Mouse (Mus musculus) forebrain, embryonic 16.5 days (tissue): Measurements from ENCODE around the gene Ddx60. TPM values are rescaled to one million over a fixed set of nuclear protein-coding genes. Genes with fewer than 3 reads are reported as not detected.
A peak's percentile ranks its signal among the peaks of the same experiment; 100 is the strongest.

Source experiments
- ATAC-seq: fragments of 200-750 bp; cut with Nextera tagmentation; 2 replicates; pipeline ENCODE4 v1.8.0; 2017; ENCODE audit warnings: mild to moderate bottlenecking, moderate library complexity
- H3K27ac ChIP-seq: fragments of 300-500 bp; sonication (generic); 2 replicates; pipeline ENCODE4 v1.5.1; 2014; ENCODE audit warnings: low read length, control low read depth
- H3K27me3 ChIP-seq: fragments of 300-500 bp; sonication (generic); replicated peaks from 2 replicates; pipeline ENCODE4 v1.6.1; 2014; ENCODE audit warnings: low read length; ENCODE audit not compliant: control insufficient read depth, insufficient read depth
- H3K36me3 ChIP-seq: fragments of 300-500 bp; sonication (generic); 2 replicates; pipeline ENCODE4 v1.6.1; 2014; ENCODE audit not compliant: control insufficient read depth, insufficient read depth
- H3K4me1 ChIP-seq: fragments of 300-500 bp; sonication (generic); replicated peaks from 2 replicates; pipeline ENCODE4 v1.6.1; 2014; ENCODE audit warnings: low read length; ENCODE audit not compliant: control insufficient read depth, insufficient read depth
- H3K4me2 ChIP-seq: fragments of 300-500 bp; sonication (generic); 2 replicates; pipeline ENCODE4 v1.6.1; 2014; ENCODE audit warnings: mild to moderate bottlenecking, low read length, control low read depth
- H3K4me3 ChIP-seq: fragments of 300-500 bp; sonication (generic); replicated peaks from 2 replicates; pipeline ENCODE4 v1.5.1; 2014; ENCODE audit warnings: mild to moderate bottlenecking, low read length, control low read depth
- H3K9ac ChIP-seq: fragments of 300-500 bp; sonication (generic); replicated peaks from 2 replicates; pipeline ENCODE4 v1.6.1; 2014; ENCODE audit warnings: low read depth, low read length, control low read depth
- H3K9me3 ChIP-seq: fragments of 300-500 bp; sonication (generic); 2 replicates; pipeline ENCODE4 v1.6.1; 2016; ENCODE audit warnings: low read length; ENCODE audit not compliant: control insufficient read depth
- WGBS: fragments of 180-500 bp; shearing (Covaris S2); extraction: QIAGEN DNeasy Blood & Tissue Kit; methylation state at CpG from one replicate; pipeline ENCODE4 v1.1.7; 2014; 5-methylcytosine and 5-hydroxymethylcytosine counted together
- polyA plus RNA-seq: library from polyadenylated mRNA; unstranded; fragments of >200 nt; fragmentation: Nextera tagmentation; extraction: Ambion mirVana; gene quantifications from 2 replicates; pipeline ENCODE4 v1.2.1, GENCODE M21; 2015

Gene Ddx60
- 0.11 and 0.33 TPM in 2 replicates for polyA plus RNA-seq

DNA sequence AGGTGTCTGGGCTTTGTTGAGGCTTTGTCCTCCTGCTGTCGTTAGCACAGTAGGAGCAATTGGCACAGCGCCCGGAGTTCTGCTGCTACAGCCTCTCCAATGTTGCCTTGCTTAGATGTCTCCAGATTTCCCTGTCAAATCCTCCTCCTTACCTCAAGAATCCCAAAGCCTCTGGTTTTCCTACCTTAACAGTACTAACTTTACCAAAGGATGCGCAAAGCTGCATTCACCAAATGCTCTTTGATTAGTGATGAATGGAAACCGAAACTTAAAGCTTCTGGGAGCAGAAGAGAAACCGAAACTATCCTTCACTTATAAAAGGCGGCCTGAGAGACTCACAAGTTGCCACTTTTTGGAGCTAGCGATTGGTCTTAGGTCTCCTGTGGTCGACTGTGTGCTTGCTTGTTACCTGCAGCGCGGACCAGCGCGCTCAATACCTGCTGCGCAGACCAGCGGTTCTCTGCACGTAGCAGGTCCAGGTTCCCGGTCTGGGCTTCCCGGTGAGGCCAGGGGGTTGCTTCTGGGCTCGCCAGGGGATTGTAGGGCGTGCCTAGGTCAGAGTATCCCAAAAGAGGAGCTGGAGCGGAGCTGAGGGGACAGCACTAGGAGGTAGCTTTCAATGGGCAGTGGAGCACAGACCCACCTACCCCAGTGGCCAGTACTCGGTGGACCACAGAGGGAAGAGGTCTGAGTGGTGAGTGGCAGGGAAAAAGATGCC, at the start of gene Ddx60:
Gene Ddx60, plus strand, starts transcription at position 311 of the 718 bp plus-strand sequence.
- ATAC-seq, result peak; percentile 78
- Histone ChIP-seq H3K27ac (no peak within 1 kb of the TSS), H3K9ac (peak within 1 kb of the TSS; percentile 44), H3K4me2 (peak within 1 kb of the TSS; percentile 59), H3K4me3 (peak within 1 kb of the TSS; percentile 53), H3K9me3 (no peaks in the 10 kb centered on the region), H3K4me1 (peaks cover 7% of the 10 kb centered on the region), H3K27me3 (no peaks in the 10 kb centered on the region), H3K36me3 (no peaks in the 10 kb centered on the region)
- WGBS, result 7% methylated on average over 22 of the region's 22 CpGs

GRCm38 (mm10) chr8:61894062-61894461, 33.8 kb upstream of the Ddx60 start:
- Histone ChIP-seq H3K9me3 (no peaks in the 10 kb centered on the region), H3K4me2 (no peak overlapping the region), H3K27me3 (no peaks in the 10 kb centered on the region), H3K4me3 (no peak overlapping the region), H3K27ac (no peak overlapping the region), H3K4me1 (no peaks in the 10 kb centered on the region), H3K9ac (no peak overlapping the region), H3K36me3 (no peaks in the 10 kb centered on the region)
- WGBS, result 55% methylated on average over 2 of the region's 2 CpGs
- ATAC-seq, result no peak; the same call in 1 of the 2 replicates

- no peak overlapping the region for H3K9ac ChIP-seq
- no peaks in the 10 kb centered on the region for H3K4me1 ChIP-seq
- H3K4me2 ChIP-seq, result no peak overlapping the region
- no peak overlapping the region for H3K4me3 ChIP-seq
- ATAC-seq, result no peak
- H3K36me3 ChIP-seq, result no peaks in the 10 kb centered on the region
- no peaks in the 10 kb centered on the region for H3K27me3 ChIP-seq
- WGBS, result 81% methylated on average over 1 of the region's 1 CpGs
- H3K27ac ChIP-seq, result no peak overlapping the region
- no peaks in the 10 kb centered on the region for H3K9me3 ChIP-seq
These were observed 31.1 kb upstream of the Ddx60 start for GRCm38 (mm10) chr8:61896742-61897141.

DNA sequence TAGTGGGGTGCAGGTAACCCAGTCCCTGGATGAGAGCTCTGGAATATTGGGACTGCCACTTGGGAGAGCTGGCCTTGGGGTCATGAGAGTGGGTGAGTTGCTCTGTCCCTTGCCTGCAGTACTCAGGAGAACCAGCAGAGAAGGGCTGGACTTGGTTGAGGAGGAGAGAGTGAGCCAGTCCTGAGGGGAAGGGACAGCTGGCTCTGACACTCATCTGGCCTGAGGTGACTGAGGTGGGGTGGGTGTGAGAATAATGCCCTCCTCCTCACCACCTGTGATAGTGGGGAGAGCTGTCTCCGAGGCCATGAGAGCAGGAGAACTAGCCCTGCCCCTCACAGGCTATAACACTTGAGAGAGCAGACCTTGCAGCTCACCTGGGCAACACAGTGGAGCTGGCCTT, 30.5 kb upstream of the Ddx60 start:
- Histone ChIP-seq H3K4me3 (no peak overlapping the region), H3K4me2 (no peak overlapping the region), H3K9me3 (no peaks in the 10 kb centered on the region), H3K36me3 (no peaks in the 10 kb centered on the region), H3K9ac (no peak overlapping the region), H3K27me3 (no peaks in the 10 kb centered on the region), H3K4me1 (no peaks in the 10 kb centered on the region), H3K27ac (no peak overlapping the region)
- 77% methylated on average over 1 of the region's 1 CpGs for WGBS
- ATAC-seq, result no peak

DNA sequence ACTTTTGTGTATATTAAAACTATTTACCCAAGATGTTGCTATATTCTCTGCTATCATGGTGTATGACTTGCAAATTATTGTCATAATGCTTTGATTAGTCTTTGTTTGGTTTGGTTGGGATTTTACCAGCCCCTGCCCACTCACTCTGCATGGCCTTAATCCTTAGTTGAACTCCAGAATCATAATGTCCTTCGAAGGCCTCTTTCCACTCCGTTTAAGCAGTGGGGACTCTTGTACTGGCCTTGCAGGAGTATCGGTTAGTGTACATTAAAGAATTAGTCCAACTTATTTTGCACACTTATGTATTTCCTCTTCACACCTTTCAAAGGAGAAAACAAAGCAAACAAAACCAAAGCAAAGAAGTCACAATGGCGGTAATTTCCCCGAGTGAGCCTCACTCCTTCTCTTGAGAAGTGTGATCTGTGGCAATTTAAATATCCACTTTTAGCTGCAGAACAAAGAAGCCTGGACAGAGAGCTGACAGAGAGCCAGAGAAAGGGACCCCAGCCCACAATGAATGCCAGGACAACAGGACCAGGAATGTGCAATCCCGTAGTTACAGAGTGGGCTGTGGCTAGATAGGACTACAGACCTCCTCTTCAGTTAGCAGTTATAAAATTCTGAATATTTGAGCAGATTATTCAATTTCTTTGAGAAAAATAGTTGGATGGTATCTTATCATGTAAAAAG, 26.7 kb upstream of the Ddx60 start:
- no peak overlapping the region for H3K4me2 ChIP-seq
- H3K27me3 ChIP-seq, result no peaks in the 10 kb centered on the region
- no peaks in the 10 kb centered on the region for H3K9me3 ChIP-seq
- no peaks in the 10 kb centered on the region for H3K4me1 ChIP-seq
- WGBS, result 20% methylated on average over 6 of the region's 6 CpGs
- no peak overlapping the region for H3K4me3 ChIP-seq
- no peak for ATAC-seq
- H3K27ac ChIP-seq, result no peak overlapping the region
- no peaks in the 10 kb centered on the region for H3K36me3 ChIP-seq
- no peak overlapping the region for H3K9ac ChIP-seq

- no peak within 1 kb of the TSS for H3K4me2 ChIP-seq
- no peak within 1 kb of the TSS for H3K27ac ChIP-seq
- no peaks in the 10 kb centered on the region for H3K9me3 ChIP-seq
- no peaks in the 10 kb centered on the region for H3K27me3 ChIP-seq
- ATAC-seq, result no peak
- no peaks in the 10 kb centered on the region for H3K4me1 ChIP-seq
- 81% methylated on average over 5 of the region's 5 CpGs for WGBS
- no peak within 1 kb of the TSS for H3K4me3 ChIP-seq
- no peaks in the 10 kb centered on the region for H3K36me3 ChIP-seq
- H3K9ac ChIP-seq, result no peak within 1 kb of the TSS
These were observed 25.4 kb upstream of the Ddx60 start, which contains the start of gene Palld for GRCm38 (mm10) chr8:61902521-61902920. Gene Palld, minus strand, starts transcription at chr8:61902690.

DNA sequence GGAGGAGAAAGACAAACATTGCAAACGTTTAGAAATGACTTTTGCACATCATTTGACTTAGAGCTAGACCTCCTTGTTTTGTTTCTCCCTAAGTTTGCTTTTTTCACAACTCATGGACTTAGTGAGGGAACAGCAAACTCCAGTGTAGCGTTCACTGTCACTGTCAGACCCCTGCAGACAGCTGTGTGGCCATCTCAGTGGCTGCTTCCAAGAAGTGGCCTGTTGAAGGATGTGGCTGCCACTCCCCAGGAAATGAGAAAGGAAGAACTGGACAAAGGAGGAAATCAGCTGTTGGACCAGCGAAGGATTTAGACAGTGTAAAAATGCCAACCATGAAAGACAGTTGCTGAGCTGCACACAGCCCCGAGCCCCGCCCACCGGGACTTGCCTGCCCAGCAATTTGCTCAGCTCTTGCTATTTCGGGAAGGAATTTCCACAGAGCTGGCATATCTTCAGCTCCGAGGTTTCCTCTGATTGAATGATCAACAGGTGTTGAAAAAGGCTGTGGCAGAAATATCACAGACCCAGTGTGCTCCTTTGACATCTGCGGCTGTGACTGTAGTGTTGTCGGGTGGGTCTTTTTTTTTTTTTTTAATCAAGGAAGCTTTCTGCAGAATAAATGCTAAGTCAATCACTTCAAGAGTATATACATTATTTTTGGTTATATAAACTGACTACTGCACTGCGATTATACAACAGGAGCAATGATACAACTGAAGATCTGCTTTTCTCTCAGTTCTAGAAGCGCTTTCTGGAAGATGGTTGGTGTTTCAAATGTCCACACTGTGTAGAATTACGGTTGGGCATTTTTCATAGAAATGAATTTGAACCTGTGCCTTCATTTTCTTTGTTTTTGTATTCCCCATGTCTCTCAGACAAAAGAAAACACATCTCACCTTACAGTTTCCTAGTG, 19.3 kb upstream of the Ddx60 start:
- Histone ChIP-seq H3K9ac (no peak overlapping the region), H3K27me3 (no peaks in the 10 kb centered on the region), H3K27ac (no peak overlapping the region), H3K4me3 (no peak overlapping the region), H3K36me3 (no peaks in the 10 kb centered on the region), H3K4me2 (no peak overlapping the region), H3K4me1 (no peaks in the 10 kb centered on the region), H3K9me3 (no peaks in the 10 kb centered on the region)
- WGBS, result 82% methylated on average over 13 of the region's 13 CpGs
- no peak for ATAC-seq

DNA sequence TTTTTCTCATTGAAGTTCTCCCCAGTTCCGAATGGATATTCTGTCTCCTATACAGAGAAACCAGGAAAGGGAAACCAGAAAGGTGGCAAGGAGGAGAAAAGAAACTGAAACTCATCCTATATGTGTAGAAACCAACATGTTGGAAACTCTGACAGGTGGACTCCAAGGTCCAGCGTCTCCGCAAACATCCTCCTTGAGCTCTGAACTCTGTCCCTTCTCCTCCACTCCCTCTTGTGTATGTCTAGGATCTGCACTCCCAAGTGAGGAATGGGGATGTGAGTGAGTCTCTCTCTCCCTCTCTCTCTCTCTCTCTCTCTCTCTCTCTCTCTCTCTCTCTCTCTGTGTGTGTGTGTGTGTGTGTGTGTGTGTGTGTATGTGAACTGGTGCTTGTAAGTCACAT, 18.6 kb upstream of the Ddx60 start:
- Histone ChIP-seq H3K4me2 (no peak overlapping the region), H3K27me3 (no peaks in the 10 kb centered on the region), H3K4me3 (no peak overlapping the region), H3K27ac (no peak overlapping the region), H3K9me3 (no peaks in the 10 kb centered on the region), H3K36me3 (no peaks in the 10 kb centered on the region), H3K9ac (no peak overlapping the region), H3K4me1 (no peaks in the 10 kb centered on the region)
- ATAC-seq, result no peak
- WGBS, result 82% methylated on average over 3 of the region's 3 CpGs

GRCm38 (mm10) chr8:61912817-61913216, 15.1 kb upstream of the Ddx60 start:
- no peak overlapping the region for H3K27ac ChIP-seq
- no peak overlapping the region for H3K4me2 ChIP-seq
- H3K4me3 ChIP-seq, result no peak overlapping the region
- no peaks in the 10 kb centered on the region for H3K9me3 ChIP-seq
- no peak overlapping the region for H3K9ac ChIP-seq
- no peaks in the 10 kb centered on the region for H3K36me3 ChIP-seq
- H3K4me1 ChIP-seq, result no peaks in the 10 kb centered on the region
- ATAC-seq, result no peak
- no peaks in the 10 kb centered on the region for H3K27me3 ChIP-seq
- 95% methylated on average over 5 of the region's 5 CpGs for WGBS
